Mouse (Mus musculus) 3T3-L1 (cell line): ENCODE measurements at regions not wholly inside any gene's neighbourhood (a gene's known extent, or its start where the extent isn't known, plus 50 kb on each side); places are given as distances from the start of the nearest gene placed in this dataset.

Experiments used
- DNase-seq: peaks from one replicate; pipeline ENCODE4 v3.0.0-alpha.2; 2015; ENCODE audit warnings: low read depth, low spot score

DNA sequence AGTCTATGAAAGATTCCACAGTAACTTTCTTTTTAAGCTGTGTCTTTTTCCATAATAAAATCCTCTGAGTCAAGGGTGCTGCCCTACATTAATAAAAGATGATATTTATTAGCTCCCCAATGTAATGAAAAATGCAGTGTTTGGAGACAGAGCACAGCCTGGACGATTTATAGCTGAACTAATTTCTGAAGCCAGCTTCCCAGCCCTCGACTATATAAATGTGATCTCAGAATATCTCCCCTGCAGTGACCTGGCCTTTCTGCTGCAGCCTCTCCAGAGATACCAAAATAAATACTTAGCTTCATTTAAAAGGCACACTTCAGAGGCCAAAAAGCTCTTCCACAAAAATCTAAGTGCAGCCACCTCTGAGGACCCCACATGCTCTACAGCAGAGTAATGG, 534.7 kb downstream of the Zfp619 start:
- no peak for DNase-seq

DNA sequence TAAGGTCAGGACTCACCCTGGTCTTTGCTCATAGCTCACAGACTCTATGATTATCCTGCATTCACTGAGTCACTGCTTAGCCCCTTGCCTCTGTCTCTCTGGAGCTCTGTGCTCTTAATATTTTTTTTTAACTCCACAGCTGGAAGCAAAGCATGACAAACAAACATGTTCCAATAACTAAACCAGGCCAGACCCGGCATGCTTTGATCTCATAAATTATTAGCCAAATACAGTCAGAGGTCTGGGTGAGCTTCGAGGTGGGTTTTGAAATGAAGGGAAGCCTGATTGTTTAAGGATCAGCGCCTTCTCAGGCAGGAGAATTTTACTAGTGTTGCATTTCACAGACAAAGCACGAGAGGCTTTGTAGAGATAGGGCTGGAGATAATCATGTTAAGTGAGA, 541.3 kb downstream of the Zfp619 start:
- DNase-seq, result no peak

DNA sequence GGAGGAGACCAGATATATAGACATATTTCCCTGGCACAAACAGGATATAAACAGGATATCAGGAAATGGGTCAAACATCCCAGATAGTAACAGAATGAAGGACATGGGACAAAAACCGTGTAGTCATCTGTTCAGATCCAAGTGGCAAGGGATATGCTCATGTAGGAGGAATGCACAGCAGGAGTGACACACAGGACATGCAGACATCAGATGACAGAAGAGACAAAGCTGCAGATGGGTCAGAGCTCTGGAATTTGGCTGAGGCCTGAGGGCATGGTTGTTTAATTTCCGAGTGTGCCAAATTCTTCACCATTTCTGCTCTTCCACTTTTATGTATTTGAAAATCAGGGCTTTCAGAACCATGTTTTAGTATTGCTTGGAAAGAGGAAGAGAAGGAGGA, 547.1 kb downstream of the Zfp619 start:
- peak; percentile 81 for DNase-seq

DNA sequence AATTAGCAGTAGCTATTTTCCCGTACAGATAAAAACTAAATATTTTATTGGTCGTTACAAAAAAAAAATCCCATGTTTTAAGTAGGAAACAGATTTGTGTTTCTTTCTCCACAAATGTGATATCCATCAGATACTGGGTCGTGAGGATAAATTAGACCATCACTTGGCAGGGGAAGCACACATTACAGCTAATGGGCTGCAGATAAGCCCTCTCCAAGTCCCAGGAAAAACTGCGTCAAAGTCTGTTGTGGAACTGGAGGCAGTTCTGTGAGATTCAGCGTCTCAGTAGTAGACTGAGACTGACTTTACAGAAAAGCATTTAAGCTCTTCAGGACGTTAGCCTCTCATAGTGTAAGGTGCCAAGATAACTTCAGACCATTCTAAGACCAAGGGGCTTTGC, 548.0 kb downstream of the Zfp619 start:
- peak; percentile 16 for DNase-seq

DNA sequence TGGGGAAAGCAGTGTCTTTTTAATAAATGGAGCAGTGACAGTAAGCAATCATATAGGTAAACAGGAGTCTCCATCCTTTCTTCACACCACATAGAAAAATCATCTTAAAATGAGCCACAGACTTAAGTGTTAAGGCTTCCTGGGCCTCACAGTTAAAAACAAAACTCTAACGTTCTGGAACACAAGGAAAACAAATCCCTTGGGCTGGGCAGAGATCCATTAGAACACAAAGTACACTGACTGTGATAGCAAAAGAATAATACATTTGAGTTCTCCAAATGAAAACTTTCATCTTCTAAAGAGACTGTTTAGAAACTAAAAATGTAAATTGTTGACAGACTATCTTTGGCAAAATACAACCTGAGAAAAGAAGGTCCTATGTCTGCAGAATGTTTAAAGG, 549.8 kb downstream of the Zfp619 start:
- no peak for DNase-seq

DNA sequence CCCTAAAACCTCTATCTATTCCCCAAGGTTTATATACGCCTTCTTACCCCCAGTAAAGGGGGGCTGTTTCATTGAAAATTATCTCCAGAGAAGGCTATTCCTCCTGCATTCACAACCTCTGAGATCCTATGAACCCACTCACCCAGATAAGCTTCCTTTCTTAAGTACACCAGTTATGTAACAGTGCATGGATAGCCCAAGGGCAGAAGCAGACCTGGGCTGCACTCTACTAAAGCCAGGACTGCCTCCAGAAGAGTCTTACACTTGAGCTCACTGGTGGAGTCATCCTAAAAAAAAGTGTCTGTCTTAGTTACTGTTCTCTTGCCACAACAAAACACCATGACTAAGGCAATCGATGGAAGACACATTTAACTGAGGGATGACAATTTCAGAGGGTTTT, 553.7 kb downstream of the Zfp619 start:
- no peak for DNase-seq

DNA sequence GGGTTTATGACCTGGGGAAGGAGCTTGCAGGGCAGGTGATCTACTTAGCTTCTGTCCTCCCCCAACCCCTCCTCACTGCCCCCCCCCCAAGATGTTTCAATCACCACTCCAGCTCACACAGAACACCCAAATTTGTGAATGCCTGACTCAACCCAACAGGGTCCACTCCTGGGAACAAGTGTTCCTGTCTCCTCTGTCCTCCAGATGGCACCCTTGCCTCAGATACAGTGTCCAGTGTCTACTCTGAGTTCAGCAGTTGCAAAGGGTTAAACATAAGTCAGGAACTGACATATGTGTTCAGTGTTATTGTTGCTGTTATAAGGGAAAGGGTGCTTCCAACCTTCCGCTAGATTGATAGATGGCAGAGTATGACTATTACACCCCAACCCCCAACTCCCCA, 554.9 kb downstream of the Zfp619 start:
- DNase-seq, result peak; percentile 19

DNA sequence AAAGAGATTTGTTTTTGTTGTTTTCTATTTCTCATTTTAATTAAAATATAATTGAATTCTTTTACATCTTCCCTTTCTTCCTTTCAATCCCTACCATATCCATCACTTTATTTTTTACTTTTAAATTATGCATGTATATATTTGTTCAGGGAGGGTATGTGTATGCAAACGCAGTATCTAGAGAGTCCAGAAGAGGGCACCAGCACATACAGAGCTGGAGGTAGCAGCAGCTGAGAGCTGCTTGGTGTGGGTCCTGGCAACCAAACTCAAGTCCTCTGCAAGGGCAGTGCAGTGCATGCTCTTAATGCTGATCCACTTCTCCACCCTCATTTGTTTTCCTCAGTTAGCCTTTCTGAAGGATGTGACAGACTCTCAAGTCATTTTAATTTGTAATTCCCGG, 568.7 kb downstream of the Zfp619 start:
- DNase-seq, result peak; percentile 11

DNA sequence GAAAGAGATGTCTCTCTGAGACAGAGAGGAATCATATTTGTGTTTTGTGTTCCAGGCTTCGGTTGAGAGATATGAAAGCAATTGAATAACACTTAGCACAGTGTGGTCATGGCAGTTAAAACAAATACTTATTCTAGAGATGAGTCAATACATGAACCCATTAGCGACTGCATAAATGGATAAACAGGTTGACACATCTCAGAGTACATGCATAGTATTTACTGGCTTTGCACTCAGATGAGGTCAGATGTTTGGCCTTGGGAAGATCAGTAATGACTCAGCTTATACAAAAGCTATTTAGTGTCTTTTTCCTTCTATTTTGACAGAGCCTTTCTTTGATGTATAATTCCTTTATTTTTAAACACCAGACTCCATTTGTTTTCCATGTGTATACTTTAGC, 579.5 kb downstream of the Zfp619 start:
- DNase-seq, result no peak

DNA sequence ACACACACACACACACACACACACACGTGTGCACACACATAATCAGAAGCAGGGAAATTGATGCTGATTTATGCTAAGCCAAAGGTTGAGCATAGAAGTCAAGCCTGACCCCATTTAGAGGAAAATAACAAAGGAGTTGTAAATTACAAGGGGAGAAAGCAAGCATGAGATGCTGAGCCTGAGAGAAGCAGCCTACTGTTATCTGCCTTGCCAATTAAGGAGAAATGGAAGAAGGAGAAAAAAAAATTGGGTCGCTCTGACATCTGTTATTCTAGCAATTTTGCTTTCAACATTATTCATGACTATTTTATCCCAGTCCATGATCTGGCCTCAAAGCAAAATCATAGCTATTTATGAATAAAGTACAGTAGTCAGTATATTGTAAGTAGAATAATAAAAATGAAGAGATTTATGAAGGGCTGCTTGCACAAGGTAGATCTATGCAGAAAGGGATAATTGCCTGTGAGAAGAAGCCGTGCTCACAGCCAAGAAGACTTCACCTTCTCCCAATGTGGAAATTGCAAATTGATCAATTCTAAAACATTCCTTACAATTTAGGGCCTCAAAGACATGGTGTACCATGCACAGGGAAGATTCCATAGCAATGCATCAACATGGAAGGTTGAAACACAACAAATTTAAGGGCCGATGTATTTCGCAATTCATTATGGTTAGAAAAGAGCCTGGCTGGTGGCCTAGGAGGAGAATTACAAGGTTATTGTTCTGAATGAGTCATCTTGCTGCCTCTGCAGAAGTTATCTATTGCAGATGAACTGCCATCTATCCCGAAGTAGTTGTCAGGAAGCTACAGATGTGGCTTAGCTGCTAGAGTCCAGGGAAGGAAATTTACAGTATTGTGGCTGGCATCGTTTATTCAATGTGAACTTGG, 585.7 kb downstream of the Zfp619 start:
- DNase-seq, result peak; percentile 75

DNA sequence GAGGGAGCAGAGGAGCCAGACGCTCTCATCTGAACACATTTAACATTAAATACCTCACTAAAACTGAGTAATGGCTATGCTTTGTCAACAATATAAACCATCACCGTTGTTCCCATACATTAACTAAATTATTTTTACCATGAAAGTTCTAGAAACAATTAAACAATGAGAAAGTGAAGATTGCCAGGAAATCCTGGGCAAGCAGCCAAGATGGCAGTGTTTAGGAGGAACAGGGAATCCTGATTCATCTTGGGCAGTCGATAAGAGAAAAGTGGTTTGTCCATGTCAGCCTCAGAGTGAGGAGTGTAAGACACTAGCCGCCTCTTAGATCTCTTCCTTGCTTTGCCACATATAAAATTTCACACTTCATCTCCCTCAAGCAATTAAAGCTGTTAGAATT, 625.3 kb downstream of the Zfp619 start:
- peak; percentile 6 for DNase-seq

DNA sequence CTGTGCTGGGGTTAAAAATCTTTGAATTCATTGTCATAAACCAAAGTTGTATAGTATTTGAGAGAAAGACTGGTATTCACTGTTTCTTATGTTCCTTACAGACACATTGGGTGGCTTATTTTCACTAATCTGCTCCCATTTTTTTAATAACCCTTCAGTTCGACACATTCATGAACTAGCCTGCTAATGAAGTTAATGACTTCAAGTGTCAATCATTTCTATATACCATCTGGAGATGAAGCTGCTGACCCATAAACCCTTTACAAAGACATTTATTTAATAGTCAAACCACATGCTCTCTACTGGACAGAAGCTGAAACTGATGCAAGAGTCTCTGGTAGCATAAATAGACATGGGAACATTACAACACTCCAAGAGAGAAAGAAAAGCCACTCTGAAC, 626.9 kb downstream of the Zfp619 start:
- DNase-seq, result no peak

DNA sequence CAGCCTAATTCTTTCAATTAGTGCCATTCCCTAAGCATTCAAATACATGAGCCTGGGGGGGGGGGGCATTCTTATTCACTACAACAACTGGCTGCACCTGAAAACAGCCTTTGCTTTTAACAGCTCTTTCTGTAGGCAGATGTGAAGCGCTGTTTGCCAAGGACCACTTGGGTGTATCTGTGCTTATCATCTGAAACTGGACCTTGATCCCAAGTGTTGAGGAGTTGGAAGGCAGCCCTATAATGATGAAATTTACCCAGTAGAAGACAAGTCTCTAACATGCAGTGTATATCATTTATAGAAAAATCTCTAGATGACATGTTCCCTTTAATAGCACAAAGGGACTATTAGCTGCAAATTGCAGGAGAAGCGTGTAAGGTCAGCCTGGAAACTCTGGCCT, 660.0 kb downstream of the Zfp619 start:
- DNase-seq, result no peak

DNA sequence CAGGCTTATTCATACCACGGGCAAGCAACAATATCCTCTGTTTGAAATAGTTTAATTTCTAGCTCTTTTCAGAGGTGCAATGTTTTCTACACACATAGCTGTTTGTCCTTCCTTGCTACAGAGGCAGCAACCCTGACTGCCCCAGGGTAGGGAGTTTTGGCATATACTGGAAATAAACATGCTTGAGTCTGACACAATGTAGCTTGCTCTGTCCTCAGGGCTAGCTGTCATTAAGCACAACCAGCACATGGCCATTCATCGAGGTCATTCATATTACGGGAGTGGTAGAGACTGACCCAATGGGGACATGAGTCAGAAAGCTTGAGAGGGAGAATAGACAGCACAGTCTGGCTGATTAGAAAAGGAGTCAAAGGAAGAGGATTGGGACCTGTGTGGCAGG, 677.8 kb downstream of the Zfp619 start:
- peak; percentile 14 for DNase-seq

DNA sequence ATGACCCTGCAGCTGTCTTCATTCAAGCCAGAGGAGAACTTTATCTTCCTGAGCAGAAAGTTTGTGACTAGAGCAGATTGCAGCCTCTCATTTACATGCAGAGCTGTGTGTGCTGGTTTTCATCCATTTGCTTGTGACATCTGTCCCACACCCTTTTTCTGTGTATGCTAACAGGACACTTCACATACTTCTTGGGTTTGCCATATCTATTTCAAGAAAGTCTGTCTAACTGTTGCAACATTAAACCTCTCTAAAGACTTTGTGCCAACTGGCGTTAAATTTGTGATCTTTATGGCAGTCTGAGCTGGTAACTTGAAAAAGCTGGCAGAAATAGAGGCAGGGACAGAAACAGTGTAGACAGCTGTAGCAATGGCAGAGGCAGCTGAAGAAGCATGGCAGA, 685.0 kb downstream of the Zfp619 start:
- DNase-seq, result no peak

DNA sequence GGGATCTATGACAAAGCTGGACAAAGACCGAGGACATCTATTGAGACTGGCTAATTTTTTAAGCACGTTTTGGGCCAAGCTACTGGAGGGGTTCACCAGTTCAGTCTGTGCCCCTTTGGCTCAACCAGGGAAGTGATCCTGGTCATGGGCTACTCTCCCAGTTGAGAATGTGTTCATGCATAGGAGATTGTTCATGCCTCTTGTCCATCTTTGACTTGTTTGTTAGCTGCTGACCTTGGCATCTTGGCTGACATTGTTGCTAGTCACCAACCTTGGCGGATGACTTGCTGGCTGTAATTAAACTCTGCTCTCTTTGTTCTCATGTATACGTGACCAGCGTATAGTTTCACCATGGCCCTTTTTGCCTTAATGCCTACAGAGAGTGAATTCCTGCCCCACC, 686.2 kb upstream of the Vstm2b start:
- no peak for DNase-seq

DNA sequence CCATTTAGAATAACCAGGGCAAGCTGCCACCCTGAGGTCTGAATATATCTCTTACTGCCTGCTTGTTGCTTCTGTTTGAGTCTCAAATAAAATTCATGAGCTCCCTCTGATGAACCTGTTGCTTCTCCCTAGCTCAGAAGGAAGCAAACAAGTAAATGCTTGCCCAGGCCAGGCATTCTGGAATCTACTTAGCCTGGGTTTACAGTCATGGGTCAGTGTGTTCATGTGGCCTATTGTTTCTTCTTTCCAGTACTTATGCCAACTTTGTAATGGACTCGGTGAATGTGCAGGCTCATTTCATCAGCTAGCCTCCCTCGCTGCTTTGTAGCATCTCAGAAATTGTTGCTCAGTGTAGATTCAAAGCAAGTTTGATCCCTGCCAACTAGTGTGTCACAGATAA, 685.6 kb upstream of the Vstm2b start:
- no peak for DNase-seq

DNA sequence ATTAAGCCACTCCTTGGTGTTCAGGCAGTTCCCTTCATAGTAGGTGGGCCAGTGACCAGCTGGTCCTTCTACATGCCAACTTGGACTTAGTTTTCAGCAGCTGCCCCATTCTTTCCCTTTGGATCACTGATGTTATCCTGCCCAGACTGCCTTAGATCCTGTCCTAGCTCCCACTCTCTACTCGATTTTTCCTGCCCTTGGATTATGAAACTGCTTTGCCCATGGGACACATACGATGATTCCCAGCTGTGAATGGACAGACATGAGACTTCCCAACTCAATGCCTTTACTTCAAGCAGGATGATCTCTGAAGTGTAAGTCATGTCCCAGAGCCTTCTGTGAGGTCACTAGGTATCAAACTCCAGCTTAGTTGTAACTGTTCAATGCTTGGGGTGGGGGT, 684.5 kb upstream of the Vstm2b start:
- DNase-seq, result no peak

DNA sequence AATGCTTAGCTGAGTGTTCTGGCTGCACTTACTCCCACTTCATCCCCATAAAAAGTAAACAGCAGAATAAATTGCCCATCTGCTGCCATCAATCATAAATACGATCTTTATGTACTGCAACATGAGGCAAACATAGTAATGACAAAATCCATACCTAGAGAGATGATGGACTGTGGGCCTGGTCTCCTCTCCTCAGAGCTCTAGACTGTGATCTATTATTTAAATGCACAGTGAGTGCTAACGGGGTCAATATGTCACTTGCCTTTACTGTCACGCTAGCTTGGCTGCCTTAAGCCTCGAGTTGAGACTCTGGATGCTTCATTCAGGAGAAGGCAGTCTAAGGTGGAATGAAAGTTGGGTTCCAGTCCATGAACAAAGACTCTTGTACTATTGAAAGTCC, 683.7 kb upstream of the Vstm2b start:
- DNase-seq, result no peak

DNA sequence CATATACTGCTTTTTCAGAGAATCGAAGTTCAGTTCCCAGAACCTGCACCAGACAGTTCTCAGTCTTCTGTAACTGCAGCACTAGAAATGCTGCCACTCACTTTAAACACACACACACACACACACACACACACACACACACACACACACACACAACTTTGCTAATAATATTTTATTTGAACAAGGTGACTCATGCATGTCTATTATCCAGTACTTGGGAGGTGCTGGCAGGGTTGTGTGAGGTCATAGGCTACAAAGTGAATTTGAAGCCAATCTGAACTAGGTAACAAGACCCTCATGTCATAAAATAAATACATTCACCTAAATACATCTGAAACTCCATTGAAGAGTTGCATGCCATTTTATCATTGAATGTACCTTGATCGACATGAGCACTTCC, 682.9 kb upstream of the Vstm2b start:
- DNase-seq, result no peak

DNA sequence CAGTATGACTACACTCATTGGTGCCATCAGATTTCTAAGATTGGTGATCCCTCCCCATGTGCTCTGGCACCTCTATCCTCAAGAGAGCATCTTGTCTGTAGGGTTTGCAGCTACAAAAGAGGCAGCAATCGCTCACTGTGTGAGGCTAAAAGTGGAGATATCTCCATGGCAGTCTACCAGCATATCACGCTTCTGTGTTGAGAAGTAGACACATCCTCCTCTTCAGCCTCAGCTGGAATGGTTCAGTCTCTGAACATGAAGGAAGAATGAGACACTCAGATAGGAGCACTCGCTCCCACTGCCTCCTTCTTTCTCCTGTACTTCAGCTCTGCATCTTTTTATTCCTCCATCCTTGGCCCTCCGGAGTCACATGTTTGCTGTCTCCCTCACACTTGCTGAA, 677.6 kb upstream of the Vstm2b start:
- DNase-seq, result no peak

DNA sequence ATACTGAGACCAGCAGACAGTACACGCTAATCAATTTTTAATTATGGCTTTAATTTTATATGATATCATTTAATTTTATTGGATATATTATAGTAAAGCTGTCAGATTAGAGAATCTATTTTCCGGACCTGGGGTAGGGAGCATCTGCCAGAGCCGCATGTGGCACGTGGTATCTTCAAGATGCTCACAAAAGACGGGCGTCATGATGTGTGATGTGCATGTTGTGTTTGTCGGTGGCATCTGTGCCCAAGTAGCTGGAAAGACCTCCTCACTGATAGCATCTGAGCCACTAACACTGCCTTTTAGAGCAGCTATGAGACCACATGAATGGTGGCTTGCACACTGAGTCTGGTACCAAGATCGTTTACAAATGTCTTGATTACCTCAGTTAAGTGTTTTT, 652.9 kb upstream of the Vstm2b start:
- DNase-seq, result no peak

DNA sequence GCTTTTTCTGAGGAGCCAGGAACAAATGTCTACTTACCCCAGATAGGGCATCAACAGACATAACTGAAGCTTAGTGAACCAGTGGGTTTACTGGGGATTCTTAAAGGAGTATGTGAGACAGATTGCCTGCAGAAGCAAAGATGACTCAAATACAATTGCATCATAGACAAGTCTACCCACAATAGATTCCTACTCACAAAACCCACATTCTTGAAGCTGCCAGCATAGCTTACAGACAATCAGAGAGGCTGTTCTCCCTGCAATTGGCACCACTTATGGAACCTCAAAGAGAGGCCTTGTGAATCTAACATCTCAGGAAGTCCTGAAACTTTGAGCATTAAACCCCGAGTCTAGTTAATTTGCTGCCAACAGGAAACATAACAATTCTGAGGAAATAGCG, 649.6 kb upstream of the Vstm2b start:
- peak; percentile 77 for DNase-seq

DNA sequence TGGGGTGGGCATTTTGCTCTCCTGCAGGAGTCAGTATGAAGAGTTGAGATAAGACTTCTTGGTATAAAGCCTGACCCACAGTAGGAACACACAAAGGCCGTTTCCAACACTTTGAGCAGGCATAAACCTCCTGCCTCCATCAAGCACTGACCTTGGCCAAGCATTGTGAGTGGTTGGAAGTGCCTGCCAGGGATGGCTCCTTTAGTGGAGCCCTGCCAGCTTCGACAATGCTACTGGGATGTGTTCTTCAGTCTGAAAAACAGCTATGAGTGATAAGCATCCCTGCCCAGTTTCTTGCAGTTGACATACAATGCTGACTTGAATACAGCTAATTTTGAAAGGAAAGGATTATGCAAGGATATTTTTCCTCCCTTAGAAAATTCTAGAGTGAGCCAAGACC, 644.6 kb upstream of the Vstm2b start:
- no peak for DNase-seq
